8 mouse cellular contexts compared by ENCODE assay signal in genomic region chr5:113375783-113376182, GRCm38 (mm10). TPM values are rescaled to one million over a fixed set of nuclear protein-coding genes. Genes with fewer than 3 reads are reported as not detected.
A peak's percentile ranks its signal among the peaks of the same experiment; 100 is the strongest.
DNase-seq lines count a peak whose midpoint lies in the region; ATAC-seq and TF ChIP-seq lines count a peak whose summit lies in the region.

No protein-coding gene starts in this region.

- no peak overlapping the region for H3K4me3 ChIP-seq in forebrain, postnatal 0 days (ENCODE audit: low read depth, low read length)
- no peak overlapping the region for H3K4me3 ChIP-seq in forebrain, embryonic 12.5 days (replicated peaks)
- no peak overlapping the region for H3K4me3 ChIP-seq in thymus, adult 2 months (ENCODE audit: control insufficient read depth, insufficient read depth, low read length)
- no peak overlapping the region for H3K4me3 ChIP-seq in layer of hippocampus, adult 2 months
- H3K4me3 ChIP-seq in stomach, postnatal 0 days (ENCODE audit: low read depth, low read length): no peak overlapping the region

- peak; percentile 88 for TF ChIP-seq CTCF in forebrain, postnatal 0 days (IDR thresholded peaks at IDR 0.05; ENCODE audit: low read depth)
- TF ChIP-seq CTCF in thymus, adult 2 months (IDR thresholded peaks at IDR 0.05; ENCODE audit: borderline replicate concordance, control insufficient read depth, extremely low read depth, insufficient read depth, low read length, poor library complexity): no peak
- TF ChIP-seq CTCF in layer of hippocampus, adult 2 months (conservative IDR thresholded peaks at IDR 0.05): peak; percentile 88
- TF ChIP-seq CTCF in stomach, postnatal 0 days (IDR thresholded peaks at IDR 0.05; ENCODE audit: low read depth): peak; percentile 81

- no peak overlapping the region for H3K27ac ChIP-seq in forebrain, postnatal 0 days (ENCODE audit: low read depth, low read length)
- no peak overlapping the region for H3K27ac ChIP-seq in forebrain, embryonic 12.5 days
- no peak overlapping the region for H3K27ac ChIP-seq in thymus, adult 2 months (ENCODE audit: control insufficient read depth, insufficient read depth, low read length)
- H3K27ac ChIP-seq in layer of hippocampus, adult 2 months: no peak overlapping the region
- H3K27ac ChIP-seq in stomach, postnatal 0 days (replicated peaks): no peak overlapping the region

- whole genome bisulfite sequencing in forebrain, postnatal 0 days: 23% methylated on average over 3 of the region's 3 CpGs
- WGBS in forebrain, embryonic 12.5 days: 30% methylated on average over 3 of the region's 3 CpGs
- WGBS in thymus, adult 2 months: 30% methylated on average over 3 of the region's 3 CpGs
- 38% methylated on average over 3 of the region's 3 CpGs for WGBS in stomach, postnatal 0 days

- H3K4me1 ChIP-seq in forebrain, postnatal 0 days (ENCODE audit: insufficient read depth): 0 out of 2 replicates have a peak, but pooled peaks cover 4% of the 10 kb centered on the region
- H3K4me1 ChIP-seq in forebrain, embryonic 12.5 days: peaks cover 13% of the 10 kb centered on the region
- H3K4me1 ChIP-seq in thymus, adult 2 months (replicated peaks; ENCODE audit: control insufficient read depth, insufficient read depth, low read length): no peaks in the 10 kb centered on the region
- H3K4me1 ChIP-seq in stomach, postnatal 0 days (replicated peaks; ENCODE audit: control insufficient read depth, insufficient read depth): no peaks in the 10 kb centered on the region

- no peaks in the 10 kb centered on the region for H3K27me3 ChIP-seq in forebrain, postnatal 0 days (ENCODE audit: insufficient read depth, low read length)
- H3K27me3 ChIP-seq in forebrain, embryonic 12.5 days: peaks cover 10% of the 10 kb centered on the region; the same call in 1 of the 2 replicates
- H3K27me3 ChIP-seq in thymus, adult 2 months (ENCODE audit: control insufficient read depth, insufficient read depth, low read length): no peaks in the 10 kb centered on the region
- no peaks in the 10 kb centered on the region; the same call in 1 of the 2 replicates for H3K27me3 ChIP-seq in stomach, postnatal 0 days (ENCODE audit: control insufficient read depth, insufficient read depth, low read length)

- DNase-seq in forebrain, postnatal 0 days: peak; percentile 87
- peak; percentile 46 for DNase-seq in thymus, adult 2 months
- DNase-seq in thymus, adult 18-20 months: no peak
- DNase-seq in cerebellum, postnatal 4 days (ENCODE audit: low spot score in 2 of 2): peak; percentile 77 to 87
- DNase-seq in layer of hippocampus, adult 2 months (ENCODE audit: low spot score in 2 of 2): peak; percentile 41 to 87
- peak; percentile 8 for DNase-seq in lung, postnatal 25 days (ENCODE audit: low spot score)
- peak; percentile 64 for DNase-seq in stomach, postnatal 0 days (ENCODE audit: low spot score)

- TF ChIP-seq POLR2A in thymus, adult 2 months (IDR thresholded peaks at IDR 0.05; ENCODE audit: control insufficient read depth, extremely low read depth, insufficient read depth, low read length, poor library complexity): no peak

- no peak overlapping the region for H3K4me2 ChIP-seq in forebrain, postnatal 0 days (ENCODE audit: low read depth)
- H3K4me2 ChIP-seq in forebrain, embryonic 12.5 days: no peak overlapping the region
- no peak overlapping the region for H3K4me2 ChIP-seq in stomach, postnatal 0 days (replicated peaks; ENCODE audit: low read depth)

- H3K9me3 ChIP-seq in forebrain, postnatal 0 days (ENCODE audit: low read length): no peaks in the 10 kb centered on the region
- H3K9me3 ChIP-seq in forebrain, embryonic 12.5 days: no peaks in the 10 kb centered on the region
- H3K9me3 ChIP-seq in stomach, postnatal 0 days (ENCODE audit: control insufficient read depth, low read length): no peaks in the 10 kb centered on the region

- TF ChIP-seq EP300 in stomach, postnatal 0 days (optimal IDR thresholded peaks at IDR 0.05): no peak

- H3K9ac ChIP-seq in forebrain, postnatal 0 days: no peak overlapping the region
- H3K9ac ChIP-seq in forebrain, embryonic 12.5 days: no peak overlapping the region
- H3K9ac ChIP-seq in stomach, postnatal 0 days (ENCODE audit: low read length): no peak overlapping the region

- ATAC-seq in forebrain, postnatal 0 days: 0 out of 2 replicates have a peak, but pooled peaks have one; percentile 21
- ATAC-seq in forebrain, embryonic 12.5 days (ENCODE audit: low FRiP score): no peak
- no peak for ATAC-seq in stomach, postnatal 0 days (ENCODE audit: low FRiP score, low TSS enrichment)

- H3K36me3 ChIP-seq in forebrain, postnatal 0 days (ENCODE audit: insufficient read depth): no peaks in the 10 kb centered on the region
- no peaks in the 10 kb centered on the region for H3K36me3 ChIP-seq in forebrain, embryonic 12.5 days (replicated peaks)
- no peaks in the 10 kb centered on the region for H3K36me3 ChIP-seq in thymus, adult 2 months (ENCODE audit: control insufficient read depth, insufficient read depth, low read length)
- H3K36me3 ChIP-seq in stomach, postnatal 0 days (ENCODE audit: control insufficient read depth, insufficient read depth, low read length): no peaks in the 10 kb centered on the region

RNA-seq across cellular contexts. Expression of gene Aym1, which starts 18.7 kb away (rescaled TPM):
- total RNA-seq in forebrain, postnatal 0 days (2014; rRNA removed): not detected in 2 replicates
- not detected in 2 replicates for polyA plus RNA-seq in forebrain, postnatal 0 days (2015; fragmentation: Nextera tagmentation; extraction: Ambion mirVana)
- not detected in 2 replicates for polyA plus RNA-seq in forebrain, embryonic 12.5 days (2016; fragmentation: Nextera tagmentation; extraction: Ambion mirVana)
- polyA plus RNA-seq in thymus, adult 2 months (2012; rRNA removed): not detected in 2 replicates
- total RNA-seq in layer of hippocampus, adult 2 months (2021): not detected
- not detected in 2 replicates for polyA plus RNA-seq in stomach, postnatal 0 days (2015; fragmentation: Nextera tagmentation; extraction: Ambion mirVana)

Comparison
In these comparisons a context has a peak if more than half of its experiments do, and no peak if none do; other contexts are left out.
1. DNase-seq: peak in forebrain, postnatal 0 days (single experiment), thymus, adult 2 months (single experiment), cerebellum, postnatal 4 days (2 of 2), layer of hippocampus, adult 2 months (2 of 2), lung, postnatal 25 days (single experiment) and stomach, postnatal 0 days (single experiment); none in thymus, adult 18-20 months (0 of 2).